Mouse (Mus musculus): ENCODE data around the gene Glyctk. TPM values are rescaled to one million over a fixed set of nuclear protein-coding genes. Genes with fewer than 3 reads are reported as not detected.
"Not testable (repeated sequence)": the region's sequence is repeated elsewhere in the genome, so short reads cannot be mapped to it uniquely, and the experiment has no call there.

Glyctk gene
- total RNA-seq, 1 experiment: 3.2 TPM

GRCm38 (mm10) chr9:106170556-106171345 lies 12.8 kb upstream of the Glyctk start, which contains the start of gene Wdr82:
TSS of gene Wdr82 (plus strand) at chr9:106170928.
- H3K9ac ChIP-seq (ENCODE audit: insufficient read depth, low read depth, low read length, poor library complexity, severe bottlenecking): peak within 1 kb of the TSS; percentile 100
- H3K4me3 ChIP-seq (ENCODE audit: insufficient read depth in 1 of 2, low read depth in 1 of 2, low read length in 2 of 2, poor library complexity in 1 of 2, severe bottlenecking in 1 of 2): peak within 1 kb of the TSS; percentile 87 to 100
- in situ Hi-C loops (cut with MboI; ENCODE audit: low sequenced_read_pairs in 2 of 2, unreplicated experiment in 2 of 2): no loop called here
- H3K36me3 ChIP-seq (ENCODE audit: control insufficient read depth, insufficient read depth, low read length, poor library complexity, severe bottlenecking): peaks cover 7% of the 10 kb centered on the region; the same call in 1 of the 2 replicates
- H3K27ac ChIP-seq (ENCODE audit: insufficient read depth, low read depth, low read length, poor library complexity, severe bottlenecking): peak within 1 kb of the TSS; percentile 97
- TF ChIP-seq MAFK (IDR thresholded peaks at IDR 0.05; ENCODE audit: insufficient read depth, low read depth, low read length) (no peak), CHD2 (IDR thresholded peaks at IDR 0.05; ENCODE audit: low read depth, low read length) (no peak), HCFC1 (IDR thresholded peaks at IDR 0.05; ENCODE audit: borderline replicate concordance, insufficient read depth, low read length) (peak; percentile 66; the same call in 1 of the 2 replicates), ZC3H11A (IDR thresholded peaks at IDR 0.05; ENCODE audit: borderline replicate concordance, low read depth, low read length) (no peak; the same call in 1 of the 2 replicates)
- peaks cover 9 to 14% of the 10 kb centered on the region in 2 experiments for H3K4me1 ChIP-seq (ENCODE audit: control insufficient read depth in 2 of 2, insufficient read depth in 2 of 2, low read length in 2 of 2, poor library complexity in 1 of 2)
- DNase-seq (ENCODE audit: low read depth, low spot score): peak; percentile 84
- H3K9me3 ChIP-seq (ENCODE audit: control insufficient read depth, insufficient read depth, low read depth, low read length): no peaks in the 10 kb centered on the region

GRCm38 (mm10) chr9:106169917-106170316 lies 12.0 kb upstream of the Glyctk start:
- no peak for DNase-seq (ENCODE audit: low read depth, low spot score)
- Histone ChIP-seq H3K9me3 (ENCODE audit: control insufficient read depth, insufficient read depth, low read depth, low read length) (no peaks in the 10 kb centered on the region), H3K4me3 (ENCODE audit: insufficient read depth in 1 of 2, low read depth in 1 of 2, low read length in 2 of 2, poor library complexity in 1 of 2, severe bottlenecking in 1 of 2) (peak overlapping the region; percentile 59 to 100; a peak in 3 of 4 replicates), H3K4me1 (ENCODE audit: control insufficient read depth in 2 of 2, insufficient read depth in 2 of 2, low read length in 2 of 2, poor library complexity in 1 of 2) (peaks cover 10 to 17% of the 10 kb centered on the region in 2 experiments), H3K36me3 (ENCODE audit: control insufficient read depth, insufficient read depth, low read length, poor library complexity, severe bottlenecking) (peaks cover 7% of the 10 kb centered on the region; the same call in 1 of the 2 replicates), H3K9ac (ENCODE audit: insufficient read depth, low read depth, low read length, poor library complexity, severe bottlenecking) (peak overlapping the region; percentile 80; the same call in 1 of the 2 replicates), H3K27ac (ENCODE audit: insufficient read depth, low read depth, low read length, poor library complexity, severe bottlenecking) (no peak overlapping the region)
- no peak for TF ChIP-seq MAFK (IDR thresholded peaks at IDR 0.05; ENCODE audit: insufficient read depth, low read depth, low read length)
- no peak for TF ChIP-seq ZC3H11A (IDR thresholded peaks at IDR 0.05; ENCODE audit: borderline replicate concordance, low read depth, low read length)
- no peak for TF ChIP-seq CHD2 (IDR thresholded peaks at IDR 0.05; ENCODE audit: low read depth, low read length)
- no peak for TF ChIP-seq ZNF384 (IDR thresholded peaks at IDR 0.05; ENCODE audit: low read depth, low read length)
- no peak for TF ChIP-seq HCFC1 (IDR thresholded peaks at IDR 0.05; ENCODE audit: borderline replicate concordance, insufficient read depth, low read length)
- in situ Hi-C loops (cut with MboI; ENCODE audit: low sequenced_read_pairs in 2 of 2, unreplicated experiment in 2 of 2): loop anchor here in 1 of 2 experiments (5.0 kb wide), 1 partner anchor 657 kb away; no protein-coding TSS in a partner anchor

GRCm38 (mm10) chr9:106169006-106169405 lies 11.1 kb upstream of the Glyctk start:
- H3K4me1 ChIP-seq (ENCODE audit: control insufficient read depth in 2 of 2, insufficient read depth in 2 of 2, low read length in 2 of 2, poor library complexity in 1 of 2): peaks cover 10 to 16% of the 10 kb centered on the region in 2 experiments
- not testable (repeated sequence) for H3K9ac ChIP-seq (ENCODE audit: insufficient read depth, low read depth, low read length, poor library complexity, severe bottlenecking); H3K4me3 ChIP-seq (ENCODE audit: insufficient read depth in 1 of 2, low read depth in 1 of 2, low read length in 2 of 2, poor library complexity in 1 of 2, severe bottlenecking in 1 of 2); H3K27ac ChIP-seq (ENCODE audit: insufficient read depth, low read depth, low read length, poor library complexity, severe bottlenecking); DNase-seq (ENCODE audit: low read depth, low spot score); H3K36me3 ChIP-seq (ENCODE audit: control insufficient read depth, insufficient read depth, low read length, poor library complexity, severe bottlenecking); H3K9me3 ChIP-seq (ENCODE audit: control insufficient read depth, insufficient read depth, low read depth, low read length)
- in situ Hi-C loops (cut with MboI; ENCODE audit: low sequenced_read_pairs in 2 of 2, unreplicated experiment in 2 of 2): loop anchor here in 1 of 2 experiments (5.0 kb wide), 1 partner anchor 658 kb away; no protein-coding TSS in a partner anchor

GRCm38 (mm10) chr9:106167703-106168102 lies 9.8 kb upstream of the Glyctk start:
- no peaks in the 10 kb centered on the region for H3K9me3 ChIP-seq (ENCODE audit: control insufficient read depth, insufficient read depth, low read depth, low read length)
- peaks cover 5% of the 10 kb centered on the region; the same call in 1 of the 2 replicates for H3K36me3 ChIP-seq (ENCODE audit: control insufficient read depth, insufficient read depth, low read length, poor library complexity, severe bottlenecking)
- no peak overlapping the region for H3K9ac ChIP-seq (ENCODE audit: insufficient read depth, low read depth, low read length, poor library complexity, severe bottlenecking)
- peaks cover 8 to 16% of the 10 kb centered on the region in 2 experiments for H3K4me1 ChIP-seq (ENCODE audit: control insufficient read depth in 2 of 2, insufficient read depth in 2 of 2, low read length in 2 of 2, poor library complexity in 1 of 2)
- H3K27ac ChIP-seq (ENCODE audit: insufficient read depth, low read depth, low read length, poor library complexity, severe bottlenecking): peak overlapping the region; percentile 88; the same call in 1 of the 2 replicates
- no peak overlapping the region for H3K4me3 ChIP-seq (ENCODE audit: insufficient read depth in 1 of 2, low read depth in 1 of 2, low read length in 2 of 2, poor library complexity in 1 of 2, severe bottlenecking in 1 of 2)
- no peak for DNase-seq (ENCODE audit: low read depth, low spot score)
- peak; percentile 92 for TF ChIP-seq ZNF384 (IDR thresholded peaks at IDR 0.05; ENCODE audit: low read depth, low read length)
- no peak for TF ChIP-seq CHD2 (IDR thresholded peaks at IDR 0.05; ENCODE audit: low read depth, low read length)
- in situ Hi-C loops (cut with MboI; ENCODE audit: low sequenced_read_pairs in 2 of 2, unreplicated experiment in 2 of 2): loop anchor here in 1 of 2 experiments (5.0 kb wide), 1 partner anchor 660 kb away; no protein-coding TSS in a partner anchor

Data from ES-E14 (cell line).